Mouse (Mus musculus): ENCODE measurements around the gene Zcchc2. TPM values are rescaled to one million over a fixed set of nuclear protein-coding genes. Genes with fewer than 3 reads are reported as not detected.
A peak's percentile ranks its signal among the peaks of the same experiment; 100 is the strongest.

Zcchc2 gene
- 1.9 and 2.2 TPM in 2 replicates for polyA plus RNA-seq (2015; fragmentation: Nextera tagmentation; extraction: Ambion mirVana)

- peak within 1 kb of the TSS; percentile 97 for H3K27ac ChIP-seq (ENCODE audit: low read length)
- WGBS = under 1% methylated on average over 61 of the region's 83 CpGs
Measured at GRCm38 (mm10) chr1:105990138-105990821, at the start of gene Zcchc2. TSS of gene Zcchc2 (plus strand) at chr1:105990406.

GRCm38 (mm10) chr1:105944927-105945580 lies 45.2 kb upstream of the Zcchc2 start:
- Histone ChIP-seq H3K27ac (ENCODE audit: low read length) (no peak overlapping the region), H3K36me3 (ENCODE audit: control insufficient read depth, insufficient read depth) (no peaks in the 10 kb centered on the region), H3K4me1 (ENCODE audit: control insufficient read depth, insufficient read depth, low read length) (peaks cover 21% of the 10 kb centered on the region), H3K9ac (ENCODE audit: low read length) (no peak overlapping the region), H3K9me3 (replicated peaks; ENCODE audit: control insufficient read depth, low read length) (0 out of 2 replicates have a peak, but pooled peaks cover 2% of the 10 kb centered on the region), H3K4me3 (ENCODE audit: low read length) (no peak overlapping the region), H3K27me3 (ENCODE audit: control insufficient read depth, insufficient read depth, low read length) (no peaks in the 10 kb centered on the region), H3K4me2 (ENCODE audit: low read depth, low read length) (no peak overlapping the region)
- no peak for ATAC-seq (replicated peaks; ENCODE audit: extremely low read depth, insufficient read depth, low FRiP score)
- 75% methylated on average over 10 of the region's 10 CpGs for whole genome bisulfite sequencing

More at GRCm38 (mm10) chr1:105990138-105990821, at the start of gene Zcchc2:
- no peaks in the 10 kb centered on the region for H3K9me3 ChIP-seq (replicated peaks; ENCODE audit: control insufficient read depth, low read length)
- ATAC-seq (replicated peaks; ENCODE audit: extremely low read depth, insufficient read depth, low FRiP score) = peak; percentile 92
- H3K9ac ChIP-seq (ENCODE audit: low read length) = peak within 1 kb of the TSS; percentile 87
- H3K4me1 ChIP-seq (ENCODE audit: control insufficient read depth, insufficient read depth, low read length) = peaks cover 29% of the 10 kb centered on the region
- no peaks in the 10 kb centered on the region for H3K36me3 ChIP-seq (ENCODE audit: control insufficient read depth, insufficient read depth)
- H3K4me3 ChIP-seq (ENCODE audit: low read length) = peak within 1 kb of the TSS; percentile 64
- H3K4me2 ChIP-seq (ENCODE audit: low read depth, low read length) = peak within 1 kb of the TSS; percentile 79
- H3K27me3 ChIP-seq (ENCODE audit: control insufficient read depth, insufficient read depth, low read length) = no peaks in the 10 kb centered on the region

DNA sequence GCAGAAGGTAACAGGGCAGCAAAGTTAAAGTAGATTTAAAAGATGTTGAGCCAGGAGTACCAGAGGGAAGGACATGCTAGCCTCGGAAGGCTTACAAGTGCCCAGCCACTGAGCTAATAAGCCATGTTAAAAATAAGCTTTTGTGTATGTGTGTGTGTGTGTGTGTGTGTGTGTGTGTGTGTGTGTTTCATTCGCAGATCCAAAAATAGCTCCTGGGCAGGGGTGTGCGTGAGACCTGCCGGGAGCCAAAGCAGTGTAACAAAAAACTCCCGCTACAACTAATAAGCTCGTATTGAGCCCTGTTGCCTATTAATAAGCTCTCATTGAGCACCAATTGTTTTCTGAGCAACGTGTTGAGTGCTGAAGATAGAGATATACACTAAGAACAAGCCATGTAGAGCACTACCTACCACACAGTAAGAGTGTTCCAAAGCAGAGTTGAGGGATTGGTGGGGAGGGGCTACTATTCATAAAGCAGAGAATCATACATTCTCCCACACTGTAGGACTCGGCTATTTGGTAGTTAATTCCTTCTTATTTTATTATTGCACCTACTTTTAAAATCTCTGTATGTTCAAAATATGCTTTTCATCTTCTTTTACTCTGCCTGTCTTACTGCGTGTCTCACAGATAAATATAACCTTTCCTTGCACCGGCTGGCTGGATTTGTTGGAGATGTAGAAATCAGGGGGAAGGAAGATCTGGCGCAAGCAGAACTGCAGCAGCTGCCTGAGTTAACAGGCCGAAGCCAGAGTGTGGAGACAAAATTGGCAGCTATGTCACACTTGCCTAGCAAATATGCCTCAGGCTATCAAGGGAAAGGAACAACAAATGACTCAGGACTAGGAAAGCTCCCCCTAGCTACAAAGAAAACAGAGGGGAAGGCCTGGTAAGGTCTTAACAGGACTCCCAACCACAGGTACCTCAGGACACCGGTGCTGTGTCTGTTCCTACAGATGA lies 43.3 kb upstream of the Zcchc2 start:
- WGBS = 33% methylated on average over 13 of the region's 13 CpGs
- 0 out of 2 replicates have a peak, but pooled peaks cover 2% of the 10 kb centered on the region for H3K9me3 ChIP-seq (replicated peaks; ENCODE audit: control insufficient read depth, low read length)
- peak overlapping the region; percentile 87 for H3K27ac ChIP-seq (ENCODE audit: low read length)
- H3K4me1 ChIP-seq (ENCODE audit: control insufficient read depth, insufficient read depth, low read length) = peaks cover 21% of the 10 kb centered on the region
- H3K4me3 ChIP-seq (ENCODE audit: low read length) = peak overlapping the region; percentile 13; the same call in 1 of the 2 replicates
- peak overlapping the region; percentile 43 for H3K4me2 ChIP-seq (ENCODE audit: low read depth, low read length)
- ATAC-seq (replicated peaks; ENCODE audit: extremely low read depth, insufficient read depth, low FRiP score) = peak; percentile 74
- peak overlapping the region; percentile 52 for H3K9ac ChIP-seq (ENCODE audit: low read length)
- no peaks in the 10 kb centered on the region for H3K36me3 ChIP-seq (ENCODE audit: control insufficient read depth, insufficient read depth)
- H3K27me3 ChIP-seq (ENCODE audit: control insufficient read depth, insufficient read depth, low read length) = no peaks in the 10 kb centered on the region

DNA sequence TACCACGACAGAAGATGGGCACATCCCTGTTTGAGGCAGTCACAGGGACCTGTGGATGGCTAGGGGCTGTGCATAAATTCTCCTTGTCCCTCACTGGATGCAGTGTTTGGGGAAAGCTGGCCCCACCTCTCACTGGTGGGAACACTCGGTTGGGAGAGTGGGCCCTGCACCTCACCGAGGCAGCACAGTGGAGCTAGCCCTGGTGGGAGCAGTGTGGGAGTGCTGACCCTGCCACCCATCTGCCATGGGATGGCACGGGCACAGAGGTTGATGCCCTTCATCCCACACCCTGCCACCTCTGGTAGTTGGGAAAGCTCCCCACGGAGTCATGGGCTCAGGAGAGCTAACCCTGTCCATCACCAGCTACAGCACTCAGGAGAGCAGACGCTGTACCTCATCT lies 41.9 kb upstream of the Zcchc2 start:
- H3K4me1 ChIP-seq (ENCODE audit: control insufficient read depth, insufficient read depth, low read length) = peaks cover 21% of the 10 kb centered on the region
- ATAC-seq (replicated peaks; ENCODE audit: extremely low read depth, insufficient read depth, low FRiP score) = no peak
- no peak overlapping the region for H3K27ac ChIP-seq (ENCODE audit: low read length)
- no peaks in the 10 kb centered on the region for H3K27me3 ChIP-seq (ENCODE audit: control insufficient read depth, insufficient read depth, low read length)
- no peak overlapping the region for H3K9ac ChIP-seq (ENCODE audit: low read length)
- 80% methylated on average over 6 of the region's 6 CpGs for WGBS
- 0 out of 2 replicates have a peak, but pooled peaks cover 2% of the 10 kb centered on the region for H3K9me3 ChIP-seq (replicated peaks; ENCODE audit: control insufficient read depth, low read length)
- H3K4me3 ChIP-seq (ENCODE audit: low read length) = no peak overlapping the region
- no peak overlapping the region for H3K4me2 ChIP-seq (ENCODE audit: low read depth, low read length)
- no peaks in the 10 kb centered on the region for H3K36me3 ChIP-seq (ENCODE audit: control insufficient read depth, insufficient read depth)

- no peak overlapping the region for H3K27ac ChIP-seq (ENCODE audit: low read length)
- no peaks in the 10 kb centered on the region for H3K36me3 ChIP-seq (ENCODE audit: control insufficient read depth, insufficient read depth)
- ATAC-seq (replicated peaks; ENCODE audit: extremely low read depth, insufficient read depth, low FRiP score) = no peak
- H3K9me3 ChIP-seq (replicated peaks; ENCODE audit: control insufficient read depth, low read length) = peaks cover 8% of the 10 kb centered on the region
- H3K4me1 ChIP-seq (ENCODE audit: control insufficient read depth, insufficient read depth, low read length) = peaks cover 3% of the 10 kb centered on the region; the same call in 1 of the 2 replicates
- no peak overlapping the region for H3K4me3 ChIP-seq (ENCODE audit: low read length)
- no peak overlapping the region for H3K9ac ChIP-seq (ENCODE audit: low read length)
- H3K27me3 ChIP-seq (ENCODE audit: control insufficient read depth, insufficient read depth, low read length) = no peaks in the 10 kb centered on the region
- no peak overlapping the region for H3K4me2 ChIP-seq (ENCODE audit: low read depth, low read length)
- whole genome bisulfite sequencing = 13% methylated on average over 2 of the region's 2 CpGs
Measured at GRCm38 (mm10) chr1:105953588-105953987, 36.6 kb upstream of the Zcchc2 start.

- no peak overlapping the region for H3K4me3 ChIP-seq (ENCODE audit: low read length)
- no peak overlapping the region for H3K9ac ChIP-seq (ENCODE audit: low read length)
- no peaks in the 10 kb centered on the region for H3K27me3 ChIP-seq (ENCODE audit: control insufficient read depth, insufficient read depth, low read length)
- no peak overlapping the region for H3K4me2 ChIP-seq (ENCODE audit: low read depth, low read length)
- no peaks in the 10 kb centered on the region for H3K36me3 ChIP-seq (ENCODE audit: control insufficient read depth, insufficient read depth)
- H3K9me3 ChIP-seq (replicated peaks; ENCODE audit: control insufficient read depth, low read length) = peaks cover 8% of the 10 kb centered on the region
- no peak overlapping the region for H3K27ac ChIP-seq (ENCODE audit: low read length)
- ATAC-seq (replicated peaks; ENCODE audit: extremely low read depth, insufficient read depth, low FRiP score) = no peak
- H3K4me1 ChIP-seq (ENCODE audit: control insufficient read depth, insufficient read depth, low read length) = peaks cover 3% of the 10 kb centered on the region; the same call in 1 of the 2 replicates
Measured at GRCm38 (mm10) chr1:105954047-105954446, 36.2 kb upstream of the Zcchc2 start.

- no peak overlapping the region for H3K9ac ChIP-seq (ENCODE audit: low read length)
- ATAC-seq (replicated peaks; ENCODE audit: extremely low read depth, insufficient read depth, low FRiP score) = no peak
- H3K4me1 ChIP-seq (ENCODE audit: control insufficient read depth, insufficient read depth, low read length) = peaks cover 3% of the 10 kb centered on the region; the same call in 1 of the 2 replicates
- WGBS = 88% methylated on average over 5 of the region's 5 CpGs
- H3K36me3 ChIP-seq (ENCODE audit: control insufficient read depth, insufficient read depth) = no peaks in the 10 kb centered on the region
- H3K4me2 ChIP-seq (ENCODE audit: low read depth, low read length) = no peak overlapping the region
- no peaks in the 10 kb centered on the region for H3K27me3 ChIP-seq (ENCODE audit: control insufficient read depth, insufficient read depth, low read length)
- H3K9me3 ChIP-seq (replicated peaks; ENCODE audit: control insufficient read depth, low read length) = peaks cover 7% of the 10 kb centered on the region
- H3K4me3 ChIP-seq (ENCODE audit: low read length) = no peak overlapping the region
- H3K27ac ChIP-seq (ENCODE audit: low read length) = no peak overlapping the region
Measured at GRCm38 (mm10) chr1:105956057-105956456, 34.1 kb upstream of the Zcchc2 start.

GRCm38 (mm10) chr1:105961472-105961871 lies 28.7 kb upstream of the Zcchc2 start:
- H3K27ac ChIP-seq (ENCODE audit: low read length) = no peak overlapping the region
- peaks cover 3% of the 10 kb centered on the region; the same call in 1 of the 2 replicates for H3K9me3 ChIP-seq (replicated peaks; ENCODE audit: control insufficient read depth, low read length)
- H3K4me3 ChIP-seq (ENCODE audit: low read length) = no peak overlapping the region
- WGBS = 72% methylated on average over 4 of the region's 4 CpGs
- no peak for ATAC-seq (replicated peaks; ENCODE audit: extremely low read depth, insufficient read depth, low FRiP score)
- no peaks in the 10 kb centered on the region for H3K27me3 ChIP-seq (ENCODE audit: control insufficient read depth, insufficient read depth, low read length)
- H3K36me3 ChIP-seq (ENCODE audit: control insufficient read depth, insufficient read depth) = no peaks in the 10 kb centered on the region
- no peak overlapping the region for H3K4me2 ChIP-seq (ENCODE audit: low read depth, low read length)
- no peak overlapping the region for H3K9ac ChIP-seq (ENCODE audit: low read length)
- H3K4me1 ChIP-seq (ENCODE audit: control insufficient read depth, insufficient read depth, low read length) = peaks cover 3% of the 10 kb centered on the region; the same call in 1 of the 2 replicates

Measured in heart, embryonic 16.5 days (tissue).